Mouse (Mus musculus) liver, embryonic 14.5 days (tissue): ENCODE results near the gene Gm19345. TPM values are rescaled to one million over a fixed set of nuclear protein-coding genes. Genes with fewer than 3 reads are reported as not detected.
A peak's percentile ranks its signal among the peaks of the same experiment; 100 is the strongest.

Source experiments
- ATAC-seq: fragments of 200-750 bp; cut with Nextera tagmentation; 2 replicates; pipeline ENCODE4 v1.8.0; 2017; ENCODE audit warnings: moderate number of reproducible peaks, mild to moderate bottlenecking, moderate library complexity; ENCODE audit not compliant: insufficient read depth
- DNase-seq, 3 experiments: peaks; one replicate each; pipeline ENCODE4 v3.0.0-alpha.2; 2012 to 2013; ENCODE audit warnings: low read depth in 3 of 3, low spot score in 3 of 3
- H3K27ac ChIP-seq: fragments of 300-500 bp; sonication (generic); 2 replicates; pipeline ENCODE4 v1.5.1; 2014; ENCODE audit warnings: moderate library complexity, mild to moderate bottlenecking, control low read depth, inconsistent platforms
- H3K27me3 ChIP-seq: fragments of 300-500 bp; sonication (generic); 2 replicates; pipeline ENCODE4 v1.6.1; 2014; ENCODE audit warnings: mild to moderate bottlenecking, low read length, moderate library complexity; ENCODE audit not compliant: control insufficient read depth, insufficient read depth
- H3K36me3 ChIP-seq: fragments of 300-500 bp; sonication (generic); replicated peaks from 2 replicates; pipeline ENCODE4 v1.6.1; 2014; ENCODE audit warnings: low read depth; ENCODE audit not compliant: control insufficient read depth, insufficient read depth
- H3K4me1 ChIP-seq, 2 experiments: fragments of 200-500 bp in 1 of 2; fragments of 300-500 bp in 1 of 2; sonication (generic) in 1 of 2; replicated peaks; 2 replicates each; pipeline ENCODE4 v1.6.1; 2012 to 2014; ENCODE audit warnings: antibody characterized with exemption in 1 of 2, inconsistent platforms in 1 of 2, low read length in 1 of 2; ENCODE audit not compliant: control insufficient read depth in 2 of 2, insufficient read depth in 2 of 2
- H3K4me2 ChIP-seq: fragments of 300-500 bp; sonication (generic); 2 replicates; pipeline ENCODE4 v1.6.1; 2014; ENCODE audit warnings: low read depth, mild to moderate bottlenecking, control low read depth, moderate library complexity
- H3K4me3 ChIP-seq, 2 experiments: fragments of 200-500 bp in 1 of 2; fragments of 300-500 bp in 1 of 2; sonication (generic) in 1 of 2; 2 replicates each; pipeline ENCODE4 v1.5.1; 2012 to 2014; ENCODE audit warnings: low read depth in 2 of 2, low read length in 2 of 2, mild to moderate bottlenecking in 2 of 2, control low read depth in 1 of 2, inconsistent platforms in 1 of 2, moderate library complexity in 1 of 2; ENCODE audit not compliant: insufficient read depth in 1 of 2
- H3K9ac ChIP-seq: fragments of 300-500 bp; sonication (generic); replicated peaks from 2 replicates; pipeline ENCODE4 v1.6.1; 2014; ENCODE audit warnings: mild to moderate bottlenecking, control low read depth, moderate library complexity
- H3K9me3 ChIP-seq: fragments of 300-500 bp; sonication (generic); 2 replicates; pipeline ENCODE4 v1.6.1; 2016; ENCODE audit warnings: low read length, mixed read lengths; ENCODE audit not compliant: control insufficient read depth
- CTCF ChIP-seq: IDR thresholded peaks from 2 replicates; pipeline ENCODE4 v1.5.1; 2016; ENCODE audit warnings: antibody characterized with exemption, low read depth, control low read depth
- EP300 ChIP-seq: IDR thresholded peaks from 2 replicates; pipeline ENCODE4 v1.6.1; 2016; ENCODE audit warnings: antibody characterized with exemption, low read depth
- WGBS: fragments of 180-500 bp; shearing (Covaris S2); extraction: QIAGEN DNeasy Blood & Tissue Kit; methylation state at CpG from one replicate; pipeline ENCODE4 v1.1.7; 2014; ENCODE audit not compliant: insufficient replicate concordance; 5-methylcytosine and 5-hydroxymethylcytosine counted together
- polyA plus RNA-seq, 2 experiments: library from polyadenylated mRNA; depleted of rRNA in 1 of 2; stranded (reverse) in 1 of 2; unstranded in 1 of 2; fragments of >200 nt; fragmentation: Nextera tagmentation in 1 of 2; extraction: Ambion mirVana in 1 of 2; gene quantifications; 2 replicates each; pipeline versions ENCODE4 v1.2.1 to v1.2.3; 2012 to 2014

Gene Gm19345
- polyA plus RNA-seq, 2 experiments, result not detected

- 51% methylated on average over 10 of the region's 10 CpGs for WGBS
- DNase-seq (no peak), ATAC-seq (no peak)
- no peak for TF ChIP-seq CTCF
- TF ChIP-seq EP300, result no peak
- H3K27ac ChIP-seq, result no peak overlapping the region
- H3K36me3 ChIP-seq, result no peaks in the 10 kb centered on the region
- no peaks in the 10 kb centered on the region for H3K4me1 ChIP-seq
- H3K27me3 ChIP-seq, result no peaks in the 10 kb centered on the region
- H3K9me3 ChIP-seq, result no peaks in the 10 kb centered on the region
- H3K4me3 ChIP-seq, result no peak overlapping the region
- no peak overlapping the region for H3K9ac ChIP-seq
- H3K4me2 ChIP-seq, result no peak overlapping the region
Measured at GRCm38 (mm10) chr7:19859740-19860139, 7.9 kb downstream of the Gm19345 start.

- H3K27ac ChIP-seq, result no peak within 1 kb of the TSS
- WGBS, result 70% methylated on average over 9 of the region's 9 CpGs
- H3K36me3 ChIP-seq, result no peaks in the 10 kb centered on the region
- ATAC-seq (no peak), DNase-seq (no peak)
- H3K9me3 ChIP-seq, result no peaks in the 10 kb centered on the region
- no peak within 1 kb of the TSS for H3K9ac ChIP-seq
- no peaks in the 10 kb centered on the region for H3K27me3 ChIP-seq
- H3K4me1 ChIP-seq, result no peaks in the 10 kb centered on the region; a peak in 1 of 4 replicates
- no peak within 1 kb of the TSS for H3K4me3 ChIP-seq
- no peak within 1 kb of the TSS for H3K4me2 ChIP-seq
- TF ChIP-seq EP300, result no peak
- no peak for TF ChIP-seq CTCF
Measured at GRCm38 (mm10) chr7:19861199-19861598, 9.4 kb downstream of the Gm19345 start, which contains the start of gene Ceacam16. Gene Ceacam16, minus strand, starts transcription at chr7:19861299.

GRCm38 (mm10) chr7:19864241-19864640, 12.4 kb downstream of the Gm19345 start:
- DNase-seq (no peak), ATAC-seq (no peak)
- H3K27me3 ChIP-seq, result no peaks in the 10 kb centered on the region
- no peaks in the 10 kb centered on the region for H3K36me3 ChIP-seq
- 30% methylated on average over 2 of the region's 2 CpGs for WGBS
- no peaks in the 10 kb centered on the region for H3K9me3 ChIP-seq
- no peak overlapping the region for H3K4me3 ChIP-seq
- no peaks in the 10 kb centered on the region; a peak in 1 of 4 replicates for H3K4me1 ChIP-seq
- TF ChIP-seq CTCF (no peak), EP300 (no peak)
- H3K27ac ChIP-seq, result no peak overlapping the region
- no peak overlapping the region for H3K4me2 ChIP-seq
- no peak overlapping the region for H3K9ac ChIP-seq

GRCm38 (mm10) chr7:19865246-19866036, 13.6 kb downstream of the Gm19345 start:
- ATAC-seq (peak; percentile 56), DNase-seq (no peak)
- H3K27me3 ChIP-seq, result no peaks in the 10 kb centered on the region
- WGBS, result 59% methylated on average over 8 of the region's 8 CpGs
- no peaks in the 10 kb centered on the region; a peak in 1 of 4 replicates for H3K4me1 ChIP-seq
- no peak overlapping the region for H3K4me2 ChIP-seq
- no peak overlapping the region for H3K9ac ChIP-seq
- TF ChIP-seq EP300, result no peak
- TF ChIP-seq CTCF, result no peak
- no peak overlapping the region for H3K27ac ChIP-seq
- H3K9me3 ChIP-seq, result no peaks in the 10 kb centered on the region
- H3K36me3 ChIP-seq, result no peaks in the 10 kb centered on the region
- no peak overlapping the region for H3K4me3 ChIP-seq

- 69% methylated on average over 6 of the region's 6 CpGs for WGBS
- no peaks in the 10 kb centered on the region for H3K27me3 ChIP-seq
- H3K36me3 ChIP-seq, result no peaks in the 10 kb centered on the region
- H3K27ac ChIP-seq, result no peak overlapping the region
- H3K4me1 ChIP-seq, result peaks cover 0 to 4% of the 10 kb centered on the region in 2 experiments; a peak in 2 of 4 replicates
- no peaks in the 10 kb centered on the region for H3K9me3 ChIP-seq
- DNase-seq (no peak), ATAC-seq (no peak)
- no peak overlapping the region for H3K4me2 ChIP-seq
- TF ChIP-seq EP300 (no peak), CTCF (no peak)
- no peak overlapping the region for H3K9ac ChIP-seq
- no peak overlapping the region for H3K4me3 ChIP-seq
Measured at GRCm38 (mm10) chr7:19866490-19866889, 14.7 kb downstream of the Gm19345 start.
